Mouse (Mus musculus) spleen, adult 2 months (tissue): ENCODE data around the gene Atg4a. TPM values are rescaled to one million over a fixed set of nuclear protein-coding genes. Genes with fewer than 3 reads are reported as not detected.

ENCODE experiments used
- DNase-seq, 2 experiments: peaks; one replicate each; pipeline versions ENCODE4 v3.0.0 to v3.0.0-alpha.2; 2012 to 2021; ENCODE audit warnings: low spot score in 2 of 2, low read depth in 1 of 2
- H3K27ac ChIP-seq: fragments of 200-500 bp; 2 replicates; pipeline ENCODE4 v1.5.1; 2012; ENCODE audit warnings: low read length, inconsistent platforms; ENCODE audit not compliant: insufficient read depth
- H3K27me3 ChIP-seq: fragments of 200-500 bp; 2 replicates; pipeline ENCODE4 v1.6.1; 2012; ENCODE audit warnings: mild to moderate bottlenecking, moderate library complexity, low read length, inconsistent platforms; ENCODE audit not compliant: control insufficient read depth, insufficient read depth
- H3K36me3 ChIP-seq: fragments of 200-500 bp; 2 replicates; pipeline ENCODE4 v1.6.1; 2012; ENCODE audit warnings: mild to moderate bottlenecking, low read length, inconsistent platforms; ENCODE audit not compliant: control insufficient read depth, insufficient read depth
- H3K4me1 ChIP-seq: fragments of 200-500 bp; 2 replicates; pipeline ENCODE4 v1.6.1; 2011; ENCODE audit warnings: inconsistent platforms; ENCODE audit not compliant: control insufficient read depth, insufficient read depth, insufficient read length
- H3K4me3 ChIP-seq: fragments of 200-500 bp; 2 replicates; pipeline ENCODE4 v1.5.1; 2011; ENCODE audit warnings: mild to moderate bottlenecking, inconsistent platforms; ENCODE audit not compliant: insufficient read depth, insufficient read length; ENCODE audit errors: extremely low read depth
- CTCF ChIP-seq: fragments of 200-500 bp; IDR thresholded peaks from 2 replicates; pipeline ENCODE4 v1.5.1; 2011; ENCODE audit warnings: mild to moderate bottlenecking, inconsistent platforms; ENCODE audit not compliant: insufficient read depth, insufficient read length, insufficient replicate concordance; ENCODE audit errors: extremely low read depth
- POLR2A ChIP-seq: fragments of 200-500 bp; IDR thresholded peaks from 2 replicates; pipeline ENCODE4 v1.6.1; 2011; ENCODE audit warnings: low read depth, low read length, inconsistent platforms
- WGBS: fragments of 180-500 bp; shearing (Covaris S2); methylation state at CpG from one replicate; pipeline ENCODE4 v1.1.7; 2018; 5-methylcytosine and 5-hydroxymethylcytosine counted together
- polyA plus RNA-seq: library from polyadenylated mRNA; depleted of rRNA; stranded (reverse); fragments of >200 nt; gene quantifications from 2 replicates; pipeline ENCODE4 v1.2.3, GENCODE M21; 2012

The Atg4a gene
- polyA plus RNA-seq, 1 experiment = 4.3 TPM

DNA sequence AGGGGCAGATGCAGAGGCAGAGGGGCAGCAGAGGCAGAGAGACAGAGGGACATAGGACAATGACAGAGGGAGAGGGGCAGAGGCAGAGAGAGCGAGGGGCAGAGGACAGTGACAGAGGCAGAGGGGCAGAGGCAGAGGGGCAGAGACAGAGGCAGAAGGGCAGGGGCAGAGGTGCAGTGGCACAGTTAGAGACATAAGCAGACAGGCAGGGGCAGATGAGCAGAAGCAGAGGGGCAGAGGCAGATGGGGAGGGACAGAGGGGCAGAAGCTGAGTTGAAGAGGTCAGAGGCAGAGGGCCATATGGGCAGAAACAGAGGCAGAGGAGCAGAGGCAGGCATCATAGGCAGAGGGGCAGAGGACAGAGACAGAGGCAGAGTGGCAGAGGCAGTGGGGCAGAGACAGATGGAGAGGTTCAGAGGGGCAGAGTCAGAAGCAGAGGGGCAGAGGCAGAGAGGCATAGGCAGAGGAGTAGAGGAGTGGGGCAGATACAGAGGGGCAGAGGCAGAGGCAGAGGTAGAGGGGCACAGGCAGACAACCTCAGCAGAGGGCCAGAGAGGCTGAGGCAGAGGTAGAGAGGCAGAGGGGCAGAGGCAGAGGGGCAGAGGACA is 40.3 kb downstream of the Atg4a start:
- TF ChIP-seq CTCF (no peak), POLR2A (no peak)
- no peak for DNase-seq
- H3K36me3 ChIP-seq = peaks cover 1% of the 10 kb centered on the region; the same call in 1 of the 2 replicates
- no peak overlapping the region for H3K4me3 ChIP-seq
- WGBS = 85% methylated on average over 1 of the region's 1 CpGs
- H3K4me1 ChIP-seq = no peaks in the 10 kb centered on the region
- H3K27me3 ChIP-seq = no peaks in the 10 kb centered on the region
- no peak overlapping the region for H3K27ac ChIP-seq

DNA sequence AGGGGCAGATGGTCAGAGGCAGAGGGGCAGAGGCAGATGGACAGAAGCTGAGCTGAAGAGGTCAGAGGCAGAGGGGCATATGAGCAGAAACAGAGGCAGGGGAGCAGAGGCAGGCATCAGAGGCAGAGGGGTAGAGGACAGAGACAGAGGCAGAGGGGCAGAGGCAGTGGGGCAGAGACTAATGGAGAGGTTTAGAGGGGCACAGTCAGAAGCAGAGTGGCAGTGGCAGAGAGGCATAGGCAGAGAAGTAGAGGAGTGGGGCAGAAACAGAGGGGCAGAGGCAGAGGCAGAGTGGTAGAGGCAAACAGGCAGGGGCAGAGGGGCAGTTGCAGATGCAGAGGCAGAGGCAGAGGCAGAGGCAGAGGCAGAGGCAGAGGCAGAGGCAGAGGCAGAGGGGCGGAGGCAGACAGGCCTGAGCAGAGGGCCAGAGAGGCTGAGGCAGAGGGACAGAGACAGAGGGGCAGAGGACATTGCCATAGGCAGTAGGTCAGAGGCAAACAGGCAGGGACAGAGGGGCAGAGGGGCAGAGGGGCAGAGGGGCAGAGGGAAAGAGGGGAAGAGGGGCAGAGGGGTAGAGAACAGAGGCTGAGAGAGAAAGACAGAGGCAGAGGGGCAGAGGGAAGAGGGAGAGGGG is 41.3 kb downstream of the Atg4a start:
- H3K27me3 ChIP-seq = no peaks in the 10 kb centered on the region
- peaks cover 1% of the 10 kb centered on the region; the same call in 1 of the 2 replicates for H3K36me3 ChIP-seq
- 75% methylated on average over 1 of the region's 1 CpGs for WGBS
- H3K4me1 ChIP-seq = no peaks in the 10 kb centered on the region
- DNase-seq = no peak
- no peak overlapping the region for H3K27ac ChIP-seq
- TF ChIP-seq POLR2A = no peak
- TF ChIP-seq CTCF = no peak
- H3K4me3 ChIP-seq = no peak overlapping the region

DNA sequence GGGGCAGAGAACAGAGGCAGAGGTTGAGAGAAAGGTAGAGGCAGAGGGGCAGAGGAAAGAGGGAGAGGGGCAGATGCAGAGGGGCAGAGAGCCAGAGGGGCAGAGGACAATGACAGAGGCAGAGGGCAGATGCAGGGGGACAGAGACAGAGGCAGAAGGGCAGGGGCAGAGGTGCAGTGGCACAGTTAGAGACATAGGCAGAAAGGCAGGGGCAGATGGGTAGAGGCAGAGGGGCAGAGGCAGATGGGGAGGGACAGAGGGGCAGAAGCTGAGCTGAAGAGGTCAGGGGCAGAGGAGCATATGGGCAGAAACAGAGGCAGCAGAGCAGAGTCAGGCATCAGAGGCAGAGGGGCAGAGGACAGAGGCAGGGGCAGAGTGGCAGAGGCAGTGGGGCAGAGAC is 42.2 kb downstream of the Atg4a start:
- Histone ChIP-seq H3K27me3 (no peaks in the 10 kb centered on the region), H3K27ac (no peak overlapping the region), H3K4me1 (no peaks in the 10 kb centered on the region), H3K4me3 (no peak overlapping the region), H3K36me3 (peaks cover 1% of the 10 kb centered on the region; the same call in 1 of the 2 replicates)
- DNase-seq = no peak
- no peak for TF ChIP-seq CTCF
- TF ChIP-seq POLR2A = no peak

DNA sequence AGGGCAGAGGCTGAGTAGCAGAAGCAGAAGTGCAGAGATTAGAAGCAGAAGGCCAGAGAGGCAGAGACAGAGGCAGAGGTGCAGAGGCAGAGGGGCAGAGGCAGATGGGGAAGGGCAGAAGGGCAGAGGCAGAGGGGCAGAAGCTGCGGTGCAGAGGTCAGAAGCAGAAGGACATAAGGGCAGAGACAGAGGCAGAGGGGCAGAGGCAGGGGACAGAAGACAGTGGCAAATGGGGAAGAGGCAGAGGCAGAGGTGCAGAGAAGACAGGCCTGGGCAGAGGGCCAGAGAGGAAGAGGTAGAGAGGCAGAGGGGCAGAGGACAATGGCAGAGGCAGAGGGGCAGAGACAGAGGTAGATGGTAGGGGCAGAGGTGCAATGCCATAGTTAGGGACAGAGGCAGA is 193.0 kb downstream of the Atg4a start:
- Histone ChIP-seq H3K27ac (no peak overlapping the region), H3K4me3 (no peak overlapping the region), H3K4me1 (no peaks in the 10 kb centered on the region), H3K36me3 (no peaks in the 10 kb centered on the region; the same call in 1 of the 2 replicates), H3K27me3 (no peaks in the 10 kb centered on the region)
- no peak for DNase-seq
- TF ChIP-seq CTCF = no peak
- no peak for TF ChIP-seq POLR2A
- 50% methylated on average over 1 of the region's 1 CpGs for WGBS

DNA sequence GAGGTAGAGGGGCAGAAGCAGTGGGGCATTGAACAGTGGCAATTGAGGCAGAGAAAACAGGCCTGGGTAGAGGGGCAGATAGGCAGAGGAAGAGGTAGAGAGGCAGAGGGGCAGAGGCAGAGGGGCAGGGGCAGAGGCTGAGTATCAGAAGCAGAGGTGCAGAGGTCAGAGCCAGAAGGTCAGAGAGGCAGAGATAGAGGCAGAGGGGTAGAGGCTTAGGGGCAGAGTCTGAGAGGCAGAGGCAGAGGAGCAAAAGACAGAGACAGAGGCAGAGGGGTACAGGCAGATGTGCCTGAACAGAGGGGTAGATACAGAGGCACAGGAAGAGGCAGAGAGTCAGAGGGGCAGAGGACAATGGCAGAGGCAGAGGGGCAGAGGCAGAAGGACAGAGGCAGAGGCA is 193.6 kb downstream of the Atg4a start:
- Histone ChIP-seq H3K27ac (no peak overlapping the region), H3K27me3 (no peaks in the 10 kb centered on the region), H3K4me3 (no peak overlapping the region), H3K4me1 (no peaks in the 10 kb centered on the region), H3K36me3 (no peaks in the 10 kb centered on the region; the same call in 1 of the 2 replicates)
- DNase-seq = no peak
- TF ChIP-seq CTCF (no peak), POLR2A (no peak)

DNA sequence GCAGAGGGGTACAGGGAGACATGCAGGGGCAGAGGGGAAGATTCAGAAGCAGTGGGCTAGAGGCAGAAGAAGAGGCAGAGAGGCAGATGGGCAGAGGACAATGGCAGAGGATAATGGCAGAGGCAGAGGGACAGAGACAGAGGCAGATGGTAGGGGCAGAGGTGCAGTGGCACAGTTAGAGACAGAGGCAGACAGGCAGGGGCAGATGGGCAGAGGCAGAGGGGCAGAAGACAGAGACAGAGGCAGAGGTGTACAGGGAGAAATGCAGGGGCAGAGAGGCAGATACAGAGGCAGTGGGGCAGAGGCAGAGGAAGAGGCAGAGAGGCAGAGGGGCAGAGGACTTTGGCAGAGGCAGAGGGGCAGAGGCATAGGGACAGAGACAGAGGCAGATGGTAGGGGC is 194.5 kb downstream of the Atg4a start:
- no peak overlapping the region for H3K27ac ChIP-seq
- no peak overlapping the region for H3K4me3 ChIP-seq
- H3K4me1 ChIP-seq = no peaks in the 10 kb centered on the region
- no peaks in the 10 kb centered on the region; the same call in 1 of the 2 replicates for H3K36me3 ChIP-seq
- H3K27me3 ChIP-seq = no peaks in the 10 kb centered on the region
- TF ChIP-seq CTCF (no peak), POLR2A (no peak)
- no peak for DNase-seq

DNA sequence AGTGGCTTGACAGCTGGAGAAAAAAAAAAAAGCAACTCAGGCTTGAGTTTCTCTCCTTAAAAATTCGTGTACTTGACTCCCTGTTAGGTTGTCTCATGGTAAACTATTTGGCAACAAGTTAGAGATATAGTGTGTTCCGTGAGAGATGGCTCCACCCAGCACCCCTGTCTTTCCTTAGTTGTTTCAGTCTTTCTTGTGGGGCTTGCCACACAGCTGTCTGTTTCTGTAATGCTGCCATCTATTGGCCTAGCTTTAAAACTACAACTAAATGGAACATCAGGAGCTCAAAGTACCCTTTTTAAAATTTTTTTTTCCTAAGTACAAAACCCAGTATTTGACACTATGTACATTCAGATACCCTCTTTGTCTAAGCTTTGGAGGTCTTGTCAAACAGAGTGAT is 200.0 kb downstream of the Atg4a start:
- Histone ChIP-seq H3K27me3 (no peaks in the 10 kb centered on the region), H3K36me3 (no peaks in the 10 kb centered on the region; the same call in 1 of the 2 replicates), H3K4me3 (no peak overlapping the region), H3K27ac (no peak overlapping the region), H3K4me1 (no peaks in the 10 kb centered on the region)
- no peak for DNase-seq
- WGBS = 7% methylated on average over 2 of the region's 2 CpGs
- TF ChIP-seq POLR2A = no peak
- TF ChIP-seq CTCF = no peak
